Mouse (Mus musculus) lung, adult 2 months (tissue): ENCODE results near the gene Gbp7.

Source experiments
- CTCF ChIP-seq: fragments of 200-500 bp; IDR thresholded peaks from 2 replicates; pipeline ENCODE4 v1.5.1; 2011; ENCODE audit warnings: mild to moderate bottlenecking, low read length, control low read depth; ENCODE audit not compliant: insufficient read depth
- POLR2A ChIP-seq: fragments of 200-500 bp; IDR thresholded peaks from 2 replicates; pipeline ENCODE4 v1.6.1; 2011; ENCODE audit warnings: low read depth, mild to moderate bottlenecking, control low read depth, low read length, borderline replicate concordance; ENCODE audit errors: extremely low read depth

DNA sequence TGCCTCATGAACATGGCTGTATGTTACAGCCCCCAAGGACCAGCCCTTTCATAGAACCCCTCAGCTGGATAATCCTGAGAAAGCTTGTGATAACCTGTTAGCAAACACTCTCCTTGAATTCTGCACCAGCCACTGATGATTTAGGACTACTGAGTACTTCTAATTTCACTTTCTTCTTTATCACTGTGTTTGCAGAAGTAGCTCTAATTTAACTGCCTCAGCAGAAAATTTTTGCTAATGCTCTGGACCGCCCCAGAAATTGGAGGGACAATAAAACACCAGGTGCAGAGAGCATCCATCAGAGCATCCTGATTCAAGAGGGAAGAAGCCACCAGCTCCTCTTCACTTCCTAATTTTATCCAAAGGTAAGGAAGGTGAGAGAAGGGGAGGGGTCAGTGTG is 64.4 kb downstream of the Gbp7 start, which contains the start of gene Gbp2b:
- TF ChIP-seq CTCF (no peak), POLR2A (no peak)
